Mouse (Mus musculus): ENCODE data around the gene Tmem209. TPM values are rescaled to one million over a fixed set of nuclear protein-coding genes. Genes with fewer than 3 reads are reported as not detected.

Gene Tmem209
- total RNA-seq, 2 experiments from 2014 or later: 15.8 to 20.7 TPM

GRCm38 (mm10) chr6:30538800-30539199 lies 29.2 kb upstream of the Tmem209 start:
- DNase-seq (ENCODE audit: extremely low spot score in 1 of 2, low spot score in 1 of 2): no peak

- DNase-seq (ENCODE audit: extremely low spot score in 1 of 2, low spot score in 1 of 2): no peak
Observed at GRCm38 (mm10) chr6:30538240-30538639, 28.7 kb upstream of the Tmem209 start.

GRCm38 (mm10) chr6:30535340-30535739 lies 25.8 kb upstream of the Tmem209 start:
- peak in 1 of 2 experiments; percentile 43 for DNase-seq (ENCODE audit: extremely low spot score in 1 of 2, low spot score in 1 of 2)

GRCm38 (mm10) chr6:30528800-30529199 lies 19.2 kb upstream of the Tmem209 start:
- no peak for DNase-seq (ENCODE audit: extremely low spot score in 1 of 2, low spot score in 1 of 2)

- DNase-seq (ENCODE audit: extremely low spot score in 1 of 2, low spot score in 1 of 2): no peak
Observed at GRCm38 (mm10) chr6:30526586-30527515, 17.3 kb upstream of the Tmem209 start.

DNA sequence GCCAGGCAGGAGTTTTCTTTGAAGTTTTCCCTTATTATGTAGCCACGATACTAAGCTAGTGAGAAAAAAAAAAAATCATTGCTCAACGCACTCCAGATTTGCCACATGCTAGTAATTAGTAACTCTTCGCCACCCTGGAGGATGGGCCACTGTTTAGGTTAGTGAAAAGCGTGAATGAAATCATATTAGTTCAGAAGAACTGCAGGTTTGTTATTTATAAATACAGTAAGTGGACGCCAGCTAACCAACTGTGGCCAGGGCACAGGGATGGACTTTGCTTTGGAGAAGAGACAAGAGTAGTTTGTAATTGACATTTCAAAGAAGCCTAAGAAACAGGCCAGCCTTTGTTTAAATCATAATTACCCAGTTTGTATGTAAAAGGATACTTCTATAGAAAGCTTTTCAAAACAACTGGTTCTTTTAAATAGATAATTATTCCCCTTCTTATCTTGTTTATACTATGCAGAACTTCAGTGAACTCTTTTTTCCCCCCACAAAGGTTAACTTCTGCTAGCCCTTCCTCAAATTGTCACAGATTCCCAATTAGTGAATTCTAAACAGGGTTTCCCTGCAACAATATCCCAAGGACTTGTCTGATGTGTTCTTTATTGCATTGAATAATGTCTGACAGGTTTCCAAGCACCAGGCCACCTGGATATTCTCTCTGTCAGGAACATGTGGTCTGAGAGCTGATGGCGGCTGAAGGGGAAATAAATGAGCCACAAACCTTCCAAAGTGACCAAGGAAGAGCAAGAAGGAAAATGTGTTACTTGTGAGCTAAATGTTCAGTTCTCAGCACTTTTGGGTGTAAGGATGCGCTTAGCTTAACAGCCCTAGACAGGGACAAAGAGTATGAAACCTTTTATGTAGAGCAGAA lies 16.1 kb upstream of the Tmem209 start:
- DNase-seq (ENCODE audit: extremely low spot score in 1 of 2, low spot score in 1 of 2): no peak

- DNase-seq (ENCODE audit: extremely low spot score in 1 of 2, low spot score in 1 of 2): no peak
Observed at GRCm38 (mm10) chr6:30520400-30520799, 10.8 kb upstream of the Tmem209 start.

DNA sequence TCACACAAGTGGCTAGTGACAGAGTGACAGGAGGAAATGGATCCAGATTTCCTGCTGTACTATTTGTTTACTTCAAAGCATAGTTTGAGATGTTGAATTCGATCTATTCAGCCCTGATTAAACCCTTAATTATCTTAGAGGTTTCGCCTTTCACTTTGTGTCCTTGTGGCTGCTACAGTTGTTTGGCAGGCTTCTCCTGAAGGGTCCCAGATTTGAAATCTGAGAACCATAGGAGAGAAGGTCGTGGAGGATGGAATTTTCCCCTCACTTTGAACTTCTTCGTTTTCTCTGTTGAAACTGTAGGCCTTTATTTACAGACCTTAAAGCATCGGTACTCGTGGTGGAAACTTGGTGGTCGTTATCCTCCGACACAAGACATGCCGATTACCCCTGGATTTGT lies 4.7 kb upstream of the Tmem209 start:
- DNase-seq (ENCODE audit: extremely low spot score in 1 of 2, low spot score in 1 of 2): no peak

- DNase-seq (ENCODE audit: extremely low spot score in 1 of 2, low spot score in 1 of 2): no peak
Observed at GRCm38 (mm10) chr6:30510291-30510690, 708 bp upstream of the Tmem209 start.

- no peak for DNase-seq (ENCODE audit: extremely low spot score in 1 of 2, low spot score in 1 of 2)
Observed at GRCm38 (mm10) chr6:30508824-30509223, 759 bp downstream of the Tmem209 start.

DNA sequence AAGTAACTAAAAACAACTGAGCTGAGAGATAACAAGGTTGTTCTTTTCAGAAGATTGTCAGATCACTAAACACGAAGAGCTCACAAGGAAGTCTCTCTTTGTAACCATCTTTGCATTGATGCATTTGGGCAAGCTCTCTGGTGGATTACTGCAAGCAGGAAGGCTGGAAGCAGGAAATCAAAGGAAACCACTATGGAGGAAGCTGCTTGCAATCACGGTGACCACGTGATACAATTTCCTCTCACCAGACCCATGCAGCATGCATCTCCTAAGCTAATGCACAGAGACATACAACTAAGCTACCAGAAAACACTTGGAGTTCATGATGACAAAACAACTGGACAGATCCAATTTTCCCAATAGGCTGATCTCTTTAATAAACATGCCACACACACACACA lies 10.5 kb downstream of the Tmem209 start:
- no peak for DNase-seq (ENCODE audit: extremely low spot score in 1 of 2, low spot score in 1 of 2)

DNA sequence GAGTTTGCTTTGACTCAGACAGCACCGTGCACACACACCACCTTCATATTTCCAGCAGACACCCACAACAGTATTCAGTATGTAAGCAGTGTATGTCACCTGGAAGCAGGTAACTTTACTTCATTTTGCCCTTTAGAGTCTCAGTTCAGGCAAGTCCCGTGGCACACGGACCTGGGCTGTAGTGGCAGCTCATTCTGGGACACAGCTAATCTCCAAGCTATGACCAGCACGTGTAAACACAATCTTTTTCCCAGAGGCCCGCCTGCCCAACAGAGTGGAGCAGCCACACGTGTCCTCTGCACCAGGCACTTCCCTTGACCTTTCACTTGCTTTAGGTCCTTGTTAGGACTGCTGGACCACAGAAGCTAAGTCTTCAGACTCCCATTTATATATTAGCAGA lies 23.1 kb downstream of the Tmem209 start:
- DNase-seq (ENCODE audit: extremely low spot score in 1 of 2, low spot score in 1 of 2): no peak

GRCm38 (mm10) chr6:30482908-30483307 lies 26.7 kb downstream of the Tmem209 start:
- no peak for DNase-seq (ENCODE audit: extremely low spot score in 1 of 2, low spot score in 1 of 2)

DNA sequence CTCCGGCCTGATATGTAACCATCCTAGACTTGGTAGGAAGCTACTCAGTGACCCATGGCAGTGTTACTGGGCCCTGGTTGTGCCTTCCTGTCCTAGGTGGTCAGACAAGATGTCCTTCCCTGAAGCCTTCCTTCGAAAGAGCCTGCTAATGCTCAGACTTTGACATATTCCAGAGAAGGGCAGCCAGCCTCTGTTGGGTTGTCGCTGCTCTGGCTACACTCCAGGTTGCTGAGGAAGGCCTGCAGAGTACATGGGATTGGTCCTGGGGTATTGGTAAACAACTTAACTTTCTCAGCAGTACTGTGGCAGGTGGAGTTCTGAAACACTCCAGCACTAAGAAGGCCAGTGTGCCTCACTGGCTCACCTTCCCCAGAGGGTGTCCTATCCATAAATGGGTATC lies 30.2 kb downstream of the Tmem209 start:
- DNase-seq (ENCODE audit: extremely low spot score in 1 of 2, low spot score in 1 of 2): no peak

DNA sequence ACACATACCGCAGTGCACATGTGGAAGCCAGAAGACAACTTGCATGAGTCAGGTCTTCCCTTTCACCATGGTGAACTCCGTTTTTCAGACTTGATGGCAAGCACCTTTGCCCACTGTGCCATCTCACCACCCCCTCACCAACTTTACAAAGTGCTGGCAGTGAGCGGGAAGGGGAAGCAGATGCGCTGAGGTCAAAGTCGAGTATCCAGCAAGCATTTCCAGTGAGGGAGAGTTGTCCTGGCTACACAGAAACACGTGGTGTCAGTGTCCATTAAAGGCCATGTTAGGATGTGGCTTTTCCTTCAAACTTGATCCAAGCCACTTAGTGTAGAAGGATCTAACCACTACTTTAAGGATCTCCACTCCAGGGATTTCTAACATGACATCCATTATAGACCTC lies 31.8 kb downstream of the Tmem209 start:
- DNase-seq (ENCODE audit: extremely low spot score in 1 of 2, low spot score in 1 of 2): no peak

DNA sequence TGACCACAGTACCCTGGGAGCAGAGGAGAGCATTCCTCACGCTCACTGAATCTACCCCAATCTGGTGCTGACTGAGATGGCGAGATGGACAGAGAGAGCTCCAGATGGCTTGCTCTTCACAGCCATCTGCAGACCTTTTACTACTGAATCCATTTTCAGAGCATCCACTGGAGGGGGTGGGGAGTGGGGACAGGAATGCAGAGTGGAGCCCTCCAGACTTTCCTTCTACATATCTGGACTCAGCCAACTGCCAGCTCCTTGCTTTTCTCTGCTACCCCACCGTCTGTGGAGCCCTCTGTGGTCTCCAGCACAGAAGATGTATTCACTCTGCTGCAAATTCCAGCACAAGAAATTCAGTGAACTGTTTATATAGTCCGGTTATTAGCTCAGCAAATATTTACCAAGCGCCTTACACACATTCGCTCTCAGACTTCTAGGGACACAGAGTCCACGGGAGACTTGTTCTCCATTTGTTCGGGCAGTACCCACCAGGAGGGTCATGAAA lies 32.3 kb downstream of the Tmem209 start:
- no peak for DNase-seq (ENCODE audit: extremely low spot score in 1 of 2, low spot score in 1 of 2)

DNA sequence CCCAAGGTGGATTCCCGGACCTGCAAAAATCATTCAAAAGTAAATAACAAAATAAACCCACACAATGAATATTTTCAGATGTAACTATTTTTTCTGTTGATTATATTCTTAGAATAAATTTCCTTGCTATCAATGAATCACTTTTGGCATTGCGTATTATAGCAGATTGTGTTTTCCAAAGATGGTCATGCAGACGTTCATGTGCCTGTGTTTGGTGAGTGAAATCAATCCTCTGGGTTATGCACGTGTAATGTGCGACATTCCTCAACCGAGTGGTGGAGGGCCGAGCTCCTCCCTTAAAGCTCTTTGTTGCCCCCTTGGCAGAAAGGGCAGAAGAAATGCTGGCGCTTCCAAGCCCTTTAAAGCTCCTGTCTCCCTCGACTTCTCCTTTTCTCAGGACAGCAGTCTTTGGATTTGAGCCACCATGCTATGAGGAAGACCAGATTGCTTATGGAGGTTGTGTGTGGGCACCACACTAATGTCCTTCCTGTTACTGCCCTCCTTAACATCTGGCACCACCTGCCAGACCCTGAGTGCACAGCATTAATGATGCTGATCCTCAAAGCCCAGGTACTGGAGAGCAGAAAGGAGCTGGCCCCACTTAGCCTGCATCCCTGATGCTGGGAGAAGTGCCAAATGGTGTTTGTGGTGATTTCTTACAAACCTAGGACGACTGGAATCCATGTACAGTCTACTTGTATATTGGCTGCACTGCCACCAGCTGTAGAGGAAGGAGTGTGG lies 33.4 kb downstream of the Tmem209 start:
- DNase-seq (ENCODE audit: extremely low spot score in 1 of 2, low spot score in 1 of 2): no peak

GRCm38 (mm10) chr6:30471706-30472105 lies 37.9 kb downstream of the Tmem209 start:
- DNase-seq (ENCODE audit: extremely low spot score in 1 of 2, low spot score in 1 of 2): no peak

GRCm38 (mm10) chr6:30469370-30469769 lies 40.2 kb downstream of the Tmem209 start:
- DNase-seq (ENCODE audit: extremely low spot score in 1 of 2, low spot score in 1 of 2): no peak

- peak in 1 of 2 experiments; percentile 43 for DNase-seq (ENCODE audit: extremely low spot score in 1 of 2, low spot score in 1 of 2)
Observed at GRCm38 (mm10) chr6:30468684-30469083, 40.9 kb downstream of the Tmem209 start.

All from layer of hippocampus, postnatal 25 days (tissue).